Mouse (Mus musculus) layer of hippocampus, adult 11-12 months (tissue): ENCODE measurements around the gene Exoc6b.

Experiments used
- DNase-seq: peaks from one replicate; pipeline ENCODE4 v3.0.0; 2022; ENCODE audit warnings: low spot score

Gene Exoc6b

DNA sequence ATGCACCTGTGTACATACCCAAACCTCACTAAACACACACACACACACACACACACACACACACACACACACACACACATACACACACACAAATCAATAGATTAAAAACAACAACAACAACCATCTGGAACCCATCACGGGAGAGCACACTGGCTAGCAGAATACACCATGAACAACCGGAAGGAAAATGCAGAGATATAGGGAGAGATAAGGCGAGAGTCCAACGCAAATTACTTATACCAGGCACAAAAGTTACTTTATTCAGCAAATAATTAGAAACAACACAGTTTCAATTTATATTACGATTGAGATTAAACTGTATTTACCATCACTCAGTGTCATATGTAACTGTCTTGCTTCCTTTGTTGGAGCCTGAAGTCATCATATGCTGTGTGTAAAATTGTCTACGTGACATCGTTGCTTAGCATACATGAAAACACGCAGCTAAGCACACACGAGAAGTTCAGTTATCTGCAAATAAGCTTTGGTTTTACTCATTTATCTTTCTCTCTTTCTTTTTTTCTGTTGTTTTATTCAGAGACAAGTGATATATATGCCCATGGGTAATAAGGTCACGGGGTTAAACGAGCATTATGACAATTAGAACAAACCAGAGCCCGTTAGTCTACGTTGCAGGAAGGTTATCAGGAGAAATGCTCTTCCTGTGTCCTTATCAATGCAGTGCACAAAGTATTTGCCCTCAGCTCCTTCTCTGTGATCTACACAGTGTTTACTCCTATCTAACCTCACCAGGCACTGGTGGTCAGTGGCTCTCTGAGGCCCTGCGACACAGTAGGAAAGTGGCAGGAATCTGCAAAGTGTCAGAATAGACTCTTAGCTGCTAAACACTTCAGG, 186.4 kb downstream of the Exoc6b start:
- no peak for DNase-seq

DNA sequence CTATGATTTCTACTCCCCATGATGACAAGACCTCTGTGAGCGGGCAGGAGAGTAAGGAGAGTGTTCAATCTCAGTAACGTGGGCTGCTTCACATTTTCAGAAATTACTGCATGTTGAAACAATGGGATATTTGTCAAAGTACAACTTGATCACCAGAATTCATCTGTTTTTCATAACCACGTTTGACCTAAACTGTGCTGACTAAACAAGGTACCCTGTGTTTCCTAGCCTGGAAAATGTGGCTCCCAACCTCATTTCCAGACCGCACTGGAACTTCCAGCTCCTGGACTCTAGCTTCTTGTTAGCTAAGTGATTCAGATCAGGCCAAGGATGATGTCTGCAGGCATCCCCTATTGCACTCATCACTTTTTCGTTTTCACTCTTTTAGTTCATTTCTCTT, 193.4 kb downstream of the Exoc6b start:
- no peak for DNase-seq

DNA sequence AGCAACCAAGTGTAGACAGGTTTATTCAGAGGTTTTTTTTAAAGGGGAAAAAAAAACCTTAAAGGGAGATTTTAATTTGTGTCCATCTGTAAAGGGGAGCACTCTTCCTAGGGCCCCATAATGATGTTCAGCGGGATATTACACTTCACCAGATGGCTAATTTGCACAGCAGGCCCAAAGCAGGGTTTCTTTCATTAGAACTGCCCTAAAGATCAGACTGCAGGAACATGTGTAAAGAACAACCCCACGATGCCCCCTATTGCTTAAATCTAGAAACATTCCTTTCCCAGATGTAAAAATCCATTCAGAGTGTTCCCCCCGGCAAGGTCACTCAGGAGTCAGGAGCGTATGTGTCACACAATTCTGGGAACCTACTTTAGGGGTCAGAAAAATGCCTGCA, 202.2 kb downstream of the Exoc6b start:
- no peak for DNase-seq

DNA sequence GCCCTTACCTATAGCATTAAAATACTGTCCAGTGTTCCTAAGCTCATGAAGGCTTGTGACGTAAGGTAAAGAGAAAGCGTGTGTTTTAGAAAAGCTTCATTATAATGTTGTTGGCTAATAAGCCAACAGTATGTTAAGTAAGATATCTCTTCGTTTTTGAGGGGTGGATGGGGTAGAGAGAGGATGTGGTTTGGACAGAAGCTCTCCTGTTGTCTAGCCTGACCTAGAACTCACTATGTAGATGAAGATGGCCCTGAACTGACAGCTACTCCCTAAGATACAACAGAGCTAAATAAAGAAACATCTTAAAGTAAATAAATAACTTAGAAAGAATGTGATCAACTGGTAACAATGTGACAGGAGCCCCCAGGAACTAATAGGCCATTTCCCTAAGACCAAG, 204.7 kb downstream of the Exoc6b start:
- DNase-seq, result no peak

DNA sequence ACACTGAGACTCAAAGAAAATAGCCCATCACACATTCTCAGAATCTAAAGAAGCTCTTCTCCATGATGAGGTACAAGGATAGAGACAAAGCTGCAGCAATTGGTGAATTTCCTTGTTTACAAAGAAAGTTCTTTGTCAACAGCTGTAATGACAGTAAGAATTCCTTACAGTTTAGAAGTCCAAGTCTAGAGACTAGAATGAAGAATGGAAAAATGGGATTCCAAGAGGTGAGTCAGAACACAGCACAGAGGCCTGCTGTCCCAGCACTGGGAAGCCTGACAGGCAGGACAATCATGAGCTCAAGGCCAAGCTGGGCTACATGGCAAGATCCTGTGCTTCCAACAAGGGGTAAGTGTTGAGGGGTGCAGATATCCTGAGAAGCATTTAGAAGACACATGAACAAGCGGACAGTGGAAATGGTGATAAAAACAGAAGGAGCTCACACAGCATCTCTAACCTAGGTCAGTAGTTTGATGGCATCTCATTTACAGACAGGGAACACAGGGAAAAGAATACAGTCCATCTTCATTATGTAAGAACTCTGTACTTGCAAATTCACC, 205.4 kb downstream of the Exoc6b start:
- no peak for DNase-seq

DNA sequence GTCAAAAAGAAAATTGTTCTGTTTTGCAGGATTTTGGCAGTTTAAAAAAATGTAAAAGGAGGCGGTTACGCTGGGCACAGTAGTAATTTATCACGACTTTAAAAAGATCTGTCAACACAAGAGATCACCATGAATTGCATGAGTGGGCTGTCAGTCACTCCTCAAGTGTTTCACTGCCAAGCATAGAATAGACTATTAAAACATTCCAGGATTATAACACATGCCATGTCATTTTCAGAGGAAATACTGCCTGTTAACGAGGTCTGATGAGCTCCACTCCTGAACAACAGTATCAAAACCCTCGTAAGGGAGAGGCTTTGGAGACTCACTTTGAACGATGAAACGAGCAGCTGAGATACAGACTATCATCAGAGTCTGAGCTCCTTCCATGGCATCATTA, 223.6 kb downstream of the Exoc6b start:
- no peak for DNase-seq

DNA sequence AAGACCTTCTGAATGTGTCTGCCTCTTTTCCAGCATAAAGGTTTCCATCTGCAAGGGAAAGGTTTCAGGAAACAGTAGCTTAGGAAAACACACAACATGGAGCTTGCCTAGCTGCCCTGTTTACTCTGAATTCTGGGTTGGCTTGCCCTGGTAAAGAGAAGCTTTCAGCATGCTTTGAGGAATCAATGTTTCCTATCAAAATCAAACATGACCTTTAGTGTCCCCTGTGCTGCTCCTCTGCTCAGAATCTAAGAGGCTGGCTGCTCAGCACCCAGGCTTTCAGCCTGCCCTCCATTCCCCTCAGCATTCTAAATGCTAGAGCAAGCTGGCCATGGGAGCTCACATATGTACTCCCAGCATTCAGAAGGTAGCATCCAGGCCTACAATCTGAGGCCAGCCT, 228.2 kb downstream of the Exoc6b start:
- DNase-seq, result no peak

DNA sequence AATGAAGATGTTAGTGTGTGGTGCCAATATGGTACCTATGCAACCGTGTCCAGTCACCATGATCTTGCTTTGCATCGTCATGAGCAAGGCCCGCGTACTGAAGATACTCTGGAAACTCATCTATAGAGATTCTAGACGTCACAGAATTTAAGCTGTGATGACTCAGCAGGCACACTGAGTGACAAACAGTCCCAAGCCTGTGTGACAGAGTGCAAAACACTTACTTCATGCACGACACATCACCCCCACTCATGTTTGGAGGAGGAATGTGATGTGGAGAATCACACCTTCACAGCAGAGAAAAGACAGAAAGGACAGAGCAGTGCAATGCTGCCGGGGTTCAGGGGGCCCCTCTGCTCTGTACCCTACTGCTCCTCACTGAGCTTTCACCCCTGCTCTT, 261.8 kb downstream of the Exoc6b start:
- no peak for DNase-seq

DNA sequence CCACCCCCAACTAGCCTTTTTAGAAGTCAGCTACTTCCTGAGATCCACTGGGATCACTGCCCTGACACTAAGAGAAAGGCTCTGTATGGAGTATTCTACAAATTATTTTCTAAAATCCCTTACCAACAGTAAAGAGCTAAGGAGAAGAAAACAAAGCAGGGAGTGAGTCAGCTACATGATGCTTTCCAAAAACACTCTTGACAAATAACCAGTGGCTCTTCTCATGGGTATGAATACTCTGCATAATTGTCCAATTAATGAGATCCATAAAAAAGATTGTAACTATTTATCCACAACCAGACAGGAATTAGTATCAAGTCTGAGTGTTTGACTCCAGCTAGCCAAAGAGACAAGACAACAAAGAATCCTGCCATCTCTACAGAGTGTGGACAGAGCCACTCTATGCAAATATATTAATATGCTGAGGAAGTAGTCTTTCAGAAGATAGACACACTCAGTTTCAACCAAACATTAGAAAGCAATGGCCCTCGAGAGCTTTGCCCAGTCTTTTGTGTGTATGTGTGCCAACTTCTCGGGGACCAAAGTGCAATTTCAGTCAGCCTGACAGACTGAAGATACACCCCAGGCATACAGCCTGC, 263.1 kb downstream of the Exoc6b start:
- DNase-seq, result no peak

DNA sequence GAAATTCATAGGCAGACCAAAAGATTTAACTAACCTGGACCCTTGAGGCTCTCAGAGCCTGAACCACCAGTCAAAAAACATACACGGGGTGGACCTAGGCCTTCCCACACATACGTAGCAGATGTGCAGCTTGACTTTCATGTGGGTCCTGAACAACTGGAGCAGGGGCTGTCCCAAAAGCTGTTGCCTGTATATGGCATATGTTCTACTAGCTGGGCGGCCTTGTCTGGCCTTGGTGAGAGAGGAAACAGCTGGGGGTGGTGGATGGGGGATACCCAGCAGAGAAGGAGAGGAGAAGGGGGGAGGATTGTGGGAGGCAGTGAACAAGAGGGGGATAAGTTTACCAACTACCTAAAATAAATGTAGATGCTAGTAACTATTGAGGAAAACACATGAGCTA, 270.6 kb downstream of the Exoc6b start:
- no peak for DNase-seq

DNA sequence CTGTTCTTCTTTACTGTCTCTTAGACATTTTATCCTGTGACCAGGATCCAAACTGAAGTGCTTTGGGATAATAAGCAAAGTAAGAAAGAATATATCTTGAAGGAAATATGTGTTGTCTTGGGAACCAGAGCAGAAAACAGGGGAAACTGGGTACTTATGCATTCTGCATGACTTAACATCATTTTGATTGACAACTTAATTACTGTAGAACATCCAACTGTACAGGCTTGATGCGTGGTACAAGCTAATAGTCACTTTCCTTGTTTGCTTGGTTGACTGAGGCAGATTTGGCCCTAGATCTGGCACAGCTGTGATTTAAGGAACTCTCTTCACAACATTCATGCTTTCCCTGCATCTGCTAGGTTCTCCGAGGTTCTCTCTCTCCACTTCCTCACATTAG, 285.3 kb downstream of the Exoc6b start:
- DNase-seq, result no peak

DNA sequence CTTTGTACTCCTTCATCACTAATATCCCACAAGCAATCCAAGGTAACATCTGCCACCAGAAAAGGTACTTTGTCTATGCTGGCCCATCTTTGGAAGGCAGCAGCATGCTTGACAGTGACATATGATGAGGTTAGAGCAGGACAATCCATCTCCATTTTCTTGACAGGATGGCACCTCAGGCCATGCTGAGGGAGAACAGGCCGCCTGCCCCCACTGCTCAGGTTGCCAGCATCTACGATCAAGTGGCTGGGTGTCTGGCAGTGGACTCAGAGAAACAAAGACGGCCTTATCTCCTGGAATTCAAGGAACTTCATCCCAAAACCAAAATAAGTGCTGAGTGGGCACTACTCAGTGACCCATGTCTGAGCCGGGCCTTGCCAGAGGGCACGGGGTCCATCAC, 289.3 kb downstream of the Exoc6b start:
- no peak for DNase-seq

DNA sequence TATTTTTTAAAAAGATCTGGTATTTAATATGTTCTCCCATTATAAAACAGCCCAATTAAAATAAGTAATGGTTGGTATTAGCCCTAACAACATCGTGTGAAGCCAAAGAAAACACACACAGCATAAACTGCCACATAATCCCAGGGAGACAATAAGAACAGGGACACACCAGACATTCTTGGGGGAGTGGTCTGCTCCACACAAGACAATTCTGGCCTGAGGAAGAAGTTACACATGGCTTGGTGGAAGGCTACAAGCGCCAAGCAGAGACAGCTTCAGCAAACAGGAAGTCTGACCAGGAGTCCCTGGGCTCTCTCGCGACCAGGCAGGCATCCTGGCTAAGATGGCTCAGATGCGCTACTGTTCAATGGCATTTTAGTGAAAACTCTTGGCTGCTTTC, 290.3 kb downstream of the Exoc6b start:
- no peak for DNase-seq

DNA sequence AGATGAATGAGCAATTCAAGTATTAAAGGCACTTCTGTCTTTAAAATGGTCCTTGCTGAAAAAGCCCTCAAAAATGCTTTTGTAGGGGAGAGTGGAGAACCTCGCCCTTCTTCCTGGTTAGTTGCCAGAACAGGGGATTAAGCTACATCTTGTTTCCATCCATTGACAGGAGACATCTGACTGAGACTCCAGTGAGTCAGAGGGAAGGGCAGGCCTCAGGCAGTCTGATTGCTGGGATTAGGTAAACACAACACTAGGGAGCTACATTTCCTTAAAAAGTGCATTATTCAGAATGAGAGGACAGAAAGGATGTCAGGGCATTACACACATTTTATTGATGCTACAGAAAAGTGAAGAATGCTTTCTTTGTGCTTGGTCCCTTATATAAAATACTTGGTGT, 293.4 kb downstream of the Exoc6b start:
- no peak for DNase-seq

DNA sequence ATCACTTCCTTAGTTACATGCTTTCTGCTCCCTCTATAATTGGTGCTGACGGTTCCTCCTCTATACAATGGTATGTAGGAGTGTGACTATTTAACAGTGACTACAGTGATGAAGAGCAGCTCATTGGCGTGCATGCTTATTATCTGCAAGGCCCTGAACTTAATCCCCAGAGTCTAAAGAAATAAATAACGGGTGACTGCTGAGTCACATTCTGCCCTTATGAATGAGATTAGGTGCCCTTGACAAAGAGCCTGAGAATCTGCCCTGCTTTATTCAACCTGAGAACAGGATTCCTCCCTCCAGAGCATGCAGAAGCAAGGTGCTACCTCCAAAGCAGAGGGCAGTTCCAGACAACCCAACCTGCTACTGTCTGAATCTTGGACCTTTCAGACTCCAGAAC, 314.0 kb downstream of the Exoc6b start:
- DNase-seq, result no peak

DNA sequence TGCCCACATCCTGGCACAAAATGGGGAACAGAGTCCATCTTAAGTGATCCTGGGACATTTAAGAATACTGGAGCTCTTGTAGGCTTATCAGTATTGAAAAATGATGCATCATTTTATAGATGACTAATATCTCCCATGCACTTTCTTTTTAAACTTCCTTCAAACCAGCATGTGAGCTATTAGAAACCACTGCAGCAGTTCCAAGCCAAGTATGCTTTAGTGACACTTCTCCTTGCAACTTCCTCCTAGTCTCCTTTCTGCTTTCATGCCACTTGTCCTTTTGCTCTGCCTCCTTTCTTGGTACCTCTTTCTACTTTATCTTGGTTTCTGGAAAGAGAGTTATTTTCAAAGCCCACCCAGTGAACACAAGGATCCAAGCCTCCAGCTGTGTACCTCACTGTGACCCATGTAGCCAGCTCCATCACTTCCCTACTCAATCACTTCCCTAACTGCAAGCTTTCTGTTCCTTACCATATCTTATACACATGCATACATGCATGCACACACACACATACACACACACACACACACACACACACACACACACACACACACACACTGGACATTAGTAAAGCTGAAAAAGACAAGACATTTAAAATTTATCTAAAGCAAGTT, 316.4 kb downstream of the Exoc6b start:
- DNase-seq, result no peak

DNA sequence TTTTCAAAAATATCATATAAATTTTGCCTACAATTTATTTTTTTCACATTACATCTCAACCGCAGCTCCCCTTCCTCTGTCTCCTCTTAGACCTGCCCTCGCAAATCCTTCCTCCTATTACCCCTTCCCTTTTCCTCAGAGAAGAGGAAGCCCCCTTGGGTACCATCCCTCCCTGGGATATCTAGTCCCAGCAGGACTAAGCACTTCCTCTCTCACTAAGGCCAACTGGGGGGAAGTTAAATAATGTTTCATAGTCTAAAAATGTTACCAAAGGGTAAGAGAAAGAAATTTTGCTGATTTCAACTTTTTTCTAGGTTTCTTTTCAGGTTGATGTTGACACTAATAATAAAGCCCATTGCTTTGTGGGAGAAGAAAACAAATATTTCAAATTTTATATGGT, 317.9 kb downstream of the Exoc6b start:
- DNase-seq, result no peak

DNA sequence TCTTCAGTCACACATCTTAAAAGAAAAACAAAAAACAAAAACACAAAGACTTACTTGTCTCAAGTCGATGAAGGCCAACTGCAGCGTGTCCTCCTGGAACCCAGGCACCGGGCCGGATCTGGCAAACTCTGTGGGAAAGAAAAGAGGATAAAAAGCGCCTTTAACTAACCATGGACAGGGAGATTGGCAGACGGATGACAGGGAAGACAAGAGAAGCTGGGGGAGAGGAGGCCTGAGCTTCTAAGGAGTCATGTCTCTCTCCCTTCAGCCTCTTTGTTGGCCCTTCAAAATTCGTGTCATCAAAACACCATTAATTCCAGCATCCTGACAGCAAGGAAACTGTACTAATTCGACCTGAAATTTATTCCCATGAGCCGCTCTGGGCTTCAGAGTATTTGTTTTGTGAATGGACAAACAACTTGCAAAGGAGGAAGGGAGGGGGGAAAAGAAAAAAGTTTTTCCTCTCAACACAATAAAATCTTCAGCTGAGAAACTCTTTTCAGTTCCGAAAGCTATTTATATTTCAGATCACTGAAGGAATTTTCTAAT, 322.4 kb downstream of the Exoc6b start:
- no peak for DNase-seq

DNA sequence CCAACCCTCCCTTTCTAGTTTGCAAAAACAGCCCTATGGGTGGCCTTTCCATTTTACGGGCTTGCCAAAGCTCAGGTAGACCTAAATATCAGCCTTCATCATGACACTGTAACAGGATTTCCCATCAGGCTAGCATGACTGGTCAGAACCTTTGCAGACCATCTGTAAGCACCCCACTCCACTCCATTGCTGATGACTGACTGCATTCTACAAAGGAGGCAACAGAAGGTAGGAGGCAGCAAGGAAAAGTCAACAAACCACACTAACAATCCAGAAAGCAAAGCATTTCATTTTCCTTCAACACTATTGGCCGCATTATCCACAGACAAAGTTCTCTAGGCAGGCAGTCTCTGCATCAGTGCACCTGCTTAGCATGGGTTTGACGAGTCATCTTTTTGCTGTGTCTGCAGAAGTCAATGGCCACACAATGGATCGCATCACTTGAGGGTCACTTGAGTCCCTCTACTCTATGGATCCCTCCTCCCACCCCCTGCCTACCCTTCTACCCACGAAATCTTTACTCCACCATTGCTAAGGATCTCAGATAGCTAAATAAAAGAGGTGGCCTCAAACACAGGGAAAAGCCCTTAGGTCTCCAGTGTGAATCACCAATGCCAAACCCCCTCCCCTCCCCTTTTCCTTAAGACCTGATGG, 323.0 kb downstream of the Exoc6b start:
- no peak for DNase-seq

DNA sequence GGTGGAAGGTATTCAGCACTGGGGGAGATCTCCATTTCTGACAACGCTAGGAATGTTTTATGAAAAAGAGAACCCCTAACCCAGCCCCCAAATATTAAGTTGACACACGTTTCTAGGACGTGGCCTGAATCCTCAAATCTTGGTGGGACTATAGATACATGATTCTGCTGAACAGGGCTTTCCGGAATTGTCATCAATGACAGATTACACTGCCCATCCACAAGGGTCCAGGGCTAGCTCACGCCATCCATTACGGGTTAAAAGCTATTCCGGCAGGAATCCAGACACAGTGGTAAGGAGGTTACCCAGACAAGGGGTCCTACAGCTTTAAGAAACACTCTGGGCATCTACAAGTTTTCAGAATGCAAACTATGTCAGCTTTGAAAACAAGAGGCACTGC, 323.7 kb downstream of the Exoc6b start:
- no peak for DNase-seq

DNA sequence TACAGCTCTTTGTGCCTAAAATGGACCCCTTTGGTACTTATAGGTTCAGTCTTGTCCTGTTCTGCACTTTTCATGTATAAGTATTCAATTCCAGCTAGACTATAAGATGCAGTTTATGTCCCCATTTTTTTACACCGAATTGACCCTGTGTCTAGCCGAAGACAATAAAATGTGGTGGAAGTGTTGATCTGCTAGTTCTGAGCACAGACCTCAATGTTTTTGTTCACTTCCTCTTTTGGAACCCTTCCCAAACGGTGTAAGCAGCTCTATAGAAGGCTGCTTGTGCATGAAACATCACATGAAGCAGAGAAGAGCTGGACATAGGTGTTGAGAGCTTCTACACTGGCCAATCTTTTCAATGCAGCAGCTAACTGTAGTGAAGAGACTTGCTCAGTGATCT, 327.1 kb downstream of the Exoc6b start:
- no peak for DNase-seq

DNA sequence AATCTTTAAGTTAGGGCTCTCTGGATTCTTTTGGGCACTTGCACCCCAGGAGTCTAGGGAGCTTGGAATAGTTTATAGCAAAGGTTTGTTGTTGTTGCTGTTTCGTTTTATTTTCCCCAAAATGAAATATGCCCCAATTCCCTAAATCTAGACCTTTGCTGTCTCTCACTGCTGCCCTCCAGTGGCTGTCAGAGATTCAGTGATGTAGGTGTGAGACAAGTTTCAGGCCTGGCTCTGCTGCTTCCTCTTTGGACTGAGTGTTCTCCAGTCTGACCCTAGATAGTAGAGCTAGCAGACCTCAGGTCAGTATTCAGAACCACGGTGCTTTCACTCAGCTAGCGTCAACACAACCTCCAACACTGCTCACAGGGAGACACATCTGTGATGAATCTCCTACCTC, 332.4 kb downstream of the Exoc6b start:
- DNase-seq, result peak; percentile 51
